Mouse (Mus musculus) liver, adult 2 months (tissue): ENCODE measurements around the gene H2-Q6.
"Not testable (repeated sequence)": the region's sequence is repeated elsewhere in the genome, so short reads cannot be mapped to it uniquely, and the experiment has no call there.

Experiments used
- CTCF ChIP-seq: fragments of 200-500 bp; IDR thresholded peaks from 2 replicates; pipeline ENCODE4 v1.5.1; 2011; ENCODE audit warnings: low read depth, low read length, control low read depth
- POLR2A ChIP-seq: fragments of 200-500 bp; IDR thresholded peaks from 2 replicates; pipeline ENCODE4 v1.6.1; 2011; ENCODE audit warnings: low read length, control low read depth; ENCODE audit not compliant: insufficient read depth; ENCODE audit errors: extremely low read depth

GRCm38 (mm10) chr17:35421331-35421730, 3.3 kb upstream of the H2-Q6 start:
- not testable (repeated sequence) for TF ChIP-seq CTCF, POLR2A
